Comparison of ENCODE assay signal across 8 mouse cellular contexts in the genomic region with DNA sequence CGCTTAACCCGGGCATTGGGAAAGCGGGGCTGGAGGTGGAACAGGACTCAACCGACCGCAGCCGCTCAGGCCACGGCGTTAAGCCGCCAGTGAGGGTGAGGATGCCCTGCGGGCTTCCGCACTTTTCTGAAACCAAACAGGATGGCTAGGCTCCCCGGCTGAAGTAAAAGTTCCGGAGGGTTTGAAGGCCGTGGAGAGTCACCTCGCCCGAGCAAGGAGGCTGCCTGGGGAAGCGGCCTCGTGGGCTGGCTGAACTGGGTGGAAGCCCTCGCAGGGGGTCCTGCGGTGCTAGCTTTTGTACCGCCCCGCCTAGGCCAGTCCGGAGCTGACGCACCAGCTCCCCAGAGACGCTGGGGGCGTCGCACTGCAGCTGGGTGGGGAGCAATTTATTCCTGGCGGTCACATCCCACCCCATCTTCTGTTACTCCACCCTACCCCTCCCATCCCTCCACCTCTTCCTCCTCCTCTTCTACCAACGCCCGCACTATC.
DNase-seq lines count a peak whose midpoint lies in the region; ATAC-seq and TF ChIP-seq lines count a peak whose summit lies in the region.

No protein-coding gene starts in this region.

- 0 out of 2 replicates have a peak, but pooled peaks cover 5% of the 10 kb centered on the region for H3K4me1 ChIP-seq in heart, embryonic 12.5 days (replicated peaks)
- H3K4me1 ChIP-seq in heart, adult 2 months (ENCODE audit: control insufficient read depth, insufficient read depth, low read length): no peaks in the 10 kb centered on the region
- H3K4me1 ChIP-seq in forebrain, embryonic 15.5 days: peaks cover 6% of the 10 kb centered on the region; the same call in 1 of the 2 replicates

- WGBS in heart, embryonic 12.5 days: 1% methylated on average over 30 of the region's 30 CpGs
- 2% methylated on average over 30 of the region's 30 CpGs for WGBS in heart, adult 2 months
- under 1% methylated on average over 30 of the region's 30 CpGs for WGBS in forebrain, embryonic 15.5 days

- TF ChIP-seq POLR2A in heart, adult 2 months (IDR thresholded peaks at IDR 0.05; ENCODE audit: insufficient read depth, low read depth, low read length): no peak
- TF ChIP-seq POLR2A in myocyte (IDR thresholded peaks at IDR 0.05; ENCODE audit: insufficient read length, low read depth): no peak

- H3K27me3 ChIP-seq in heart, embryonic 12.5 days (replicated peaks): peaks cover 91% of the 10 kb centered on the region
- H3K27me3 ChIP-seq in heart, adult 2 months (ENCODE audit: control insufficient read depth, insufficient read depth, low read length): peaks cover 31% of the 10 kb centered on the region
- no peaks in the 10 kb centered on the region for H3K27me3 ChIP-seq in forebrain, embryonic 15.5 days
- H3K27me3 ChIP-seq in myocyte (ENCODE audit: control insufficient read depth, insufficient read depth, insufficient read length): peaks cover 9% of the 10 kb centered on the region

- no peak overlapping the region for H3K9ac ChIP-seq in heart, embryonic 12.5 days
- H3K9ac ChIP-seq in heart, adult 2 months (ENCODE audit: low read depth, low read length): no peak overlapping the region
- peak overlapping the region; percentile 100 for H3K9ac ChIP-seq in forebrain, embryonic 15.5 days (replicated peaks)

- no peak for TF ChIP-seq EP300 in heart, adult 2 months (IDR thresholded peaks at IDR 0.05; ENCODE audit: insufficient read depth, low read depth, low read length)

- H3K9me3 ChIP-seq in heart, embryonic 12.5 days (replicated peaks): no peaks in the 10 kb centered on the region; the same call in 1 of the 2 replicates
- no peaks in the 10 kb centered on the region for H3K9me3 ChIP-seq in forebrain, embryonic 15.5 days

- DNase-seq in heart, adult 2 months: no peak
- peak; percentile 88 for DNase-seq in cerebellum, adult 11-12 months
- DNase-seq in layer of hippocampus, postnatal 14 days (ENCODE audit: low spot score in 2 of 2): peak; percentile 85 to 90
- DNase-seq in c-Kit-positive CD71-positive TER-119-positive erythroid progenitor cells, embryonic 14.5 days (ENCODE audit: low spot score): no peak
- no peak for DNase-seq in adrenal gland, postnatal 4 days (ENCODE audit: low spot score in 2 of 2)

- H3K4me2 ChIP-seq in heart, embryonic 12.5 days: peak overlapping the region; percentile 55
- H3K4me2 ChIP-seq in forebrain, embryonic 15.5 days (replicated peaks): peak overlapping the region; percentile 65
- H3K4me2 ChIP-seq in myocyte (ENCODE audit: low read depth): peak overlapping the region; percentile 61

- ATAC-seq in heart, embryonic 12.5 days (ENCODE audit: insufficient number of reproducible peaks, low FRiP score): no peak
- ATAC-seq in forebrain, embryonic 15.5 days (replicated peaks): peak; percentile 89

- no peak for TF ChIP-seq CTCF in heart, adult 2 months (IDR thresholded peaks at IDR 0.05)

- no peaks in the 10 kb centered on the region for H3K36me3 ChIP-seq in heart, embryonic 12.5 days
- H3K36me3 ChIP-seq in heart, adult 2 months (ENCODE audit: control insufficient read depth, insufficient read depth, low read length): no peaks in the 10 kb centered on the region
- no peaks in the 10 kb centered on the region for H3K36me3 ChIP-seq in forebrain, embryonic 15.5 days
- H3K36me3 ChIP-seq in myocyte (ENCODE audit: control insufficient read depth, insufficient read depth): no peaks in the 10 kb centered on the region

- no peak overlapping the region for H3K27ac ChIP-seq in heart, embryonic 12.5 days (ENCODE audit: poor library complexity, severe bottlenecking)
- H3K27ac ChIP-seq in heart, adult 2 months: no peak overlapping the region
- H3K27ac ChIP-seq in forebrain, embryonic 15.5 days (replicated peaks): peak overlapping the region; percentile 100

- H3ac ChIP-seq in myocyte (ENCODE audit: control insufficient read depth, insufficient read length): no peak overlapping the region

- peak overlapping the region; percentile 20 for H3K4me3 ChIP-seq in heart, embryonic 12.5 days
- no peak overlapping the region for H3K4me3 ChIP-seq in heart, adult 2 months
- peak overlapping the region; percentile 78 for H3K4me3 ChIP-seq in forebrain, embryonic 15.5 days
- peak overlapping the region; percentile 30 for H3K4me3 ChIP-seq in myocyte

- intact Hi-C loops in heart, adult 2 months (cut with DNase I): no loop called here

- H3K79me2 ChIP-seq in heart, adult 2 months (replicated peaks; ENCODE audit: control insufficient read depth, insufficient read depth, low read length): no peaks in the 10 kb centered on the region
- H3K79me2 ChIP-seq in myocyte (ENCODE audit: control insufficient read depth, insufficient read depth): no peaks in the 10 kb centered on the region

TF ChIP-seq in myocyte, 11 proteins besides CTCF, POLR2A, EP300 and RAD21:
- no peak for TF ChIP-seq MYOG (IDR thresholded peaks at IDR 0.05; ENCODE audit: control insufficient read depth in 1 of 3, insufficient read depth in 1 of 3, insufficient read length in 2 of 3, low read depth in 2 of 3)
- no peak for TF ChIP-seq POLR2AphosphoS2 (IDR thresholded peaks at IDR 0.05; ENCODE audit: insufficient read length, low read depth)
- no peak for TF ChIP-seq MYOD1 (IDR thresholded peaks at IDR 0.05; ENCODE audit: control insufficient read depth in 1 of 3, insufficient read length in 2 of 3, low read depth in 2 of 3)
- no peak for TF ChIP-seq TCF3 (IDR thresholded peaks at IDR 0.05; ENCODE audit: insufficient read length, low read depth)
- TF ChIP-seq SRF (IDR thresholded peaks at IDR 0.05; ENCODE audit: control insufficient read depth, insufficient read length, low read depth): no peak
- TF ChIP-seq E2F4 (IDR thresholded peaks at IDR 0.05; ENCODE audit: insufficient read depth): no peak
- TF ChIP-seq CEBPB (IDR thresholded peaks at IDR 0.05; ENCODE audit: insufficient read depth, poor library complexity, severe bottlenecking): no peak

Comparison
In these comparisons a context has a peak if more than half of its experiments do, and no peak if none do; other contexts are left out.
1. DNase-seq: peak in cerebellum, adult 11-12 months (single experiment) and layer of hippocampus, postnatal 14 days (2 of 2); none in heart, adult 2 months (0 of 2), c-Kit-positive CD71-positive TER-119-positive erythroid progenitor cells, embryonic 14.5 days (single experiment) and adrenal gland, postnatal 4 days (0 of 2).
2. Peak in every context shown above with its lines, with median percentiles within 50 percentile points of each other: H3K4me2 ChIP-seq.